Mouse (Mus musculus) heart, postnatal 0 days (tissue): ENCODE results near the gene Rps24. TPM values are rescaled to one million over a fixed set of nuclear protein-coding genes. Genes with fewer than 3 reads are reported as not detected.

Experiments
- ATAC-seq: fragments of 200-750 bp; cut with Nextera tagmentation; 2 replicates; pipeline ENCODE4 v1.8.0; 2017; ENCODE audit warnings: low read depth, moderate number of reproducible peaks, moderate library complexity; ENCODE audit not compliant: insufficient read depth
- DNase-seq: peaks from one replicate; pipeline ENCODE4 v3.0.0-alpha.2; 2016; ENCODE audit warnings: low spot score
- H3K27ac ChIP-seq: fragments of 300-500 bp; sonication (generic); 2 replicates; pipeline ENCODE4 v1.5.1; 2014; ENCODE audit warnings: low read depth, mild to moderate bottlenecking
- H3K27me3 ChIP-seq: fragments of 300-500 bp; sonication (generic); 2 replicates; pipeline ENCODE4 v1.6.1; 2014; ENCODE audit warnings: low read length, mixed read lengths; ENCODE audit not compliant: control insufficient read depth, insufficient read depth
- H3K36me3 ChIP-seq: fragments of 300-500 bp; sonication (generic); replicated peaks from 2 replicates; pipeline ENCODE4 v1.6.1; 2014; ENCODE audit warnings: low read length, mixed read lengths; ENCODE audit not compliant: control insufficient read depth, insufficient read depth
- H3K4me1 ChIP-seq: fragments of 300-500 bp; sonication (generic); 2 replicates; pipeline ENCODE4 v1.6.1; 2014; ENCODE audit warnings: antibody characterized with exemption; ENCODE audit not compliant: control insufficient read depth, insufficient read depth
- H3K4me2 ChIP-seq: fragments of 300-500 bp; sonication (generic); 2 replicates; pipeline ENCODE4 v1.6.1; 2014; ENCODE audit warnings: low read depth, mild to moderate bottlenecking, low read length, moderate library complexity
- H3K4me3 ChIP-seq: fragments of 300-500 bp; sonication (generic); 2 replicates; pipeline ENCODE4 v1.5.1; 2014; ENCODE audit warnings: low read depth, low read length
- H3K9ac ChIP-seq: fragments of 300-500 bp; sonication (generic); replicated peaks from 2 replicates; pipeline ENCODE4 v1.6.1; 2014; ENCODE audit warnings: low read depth, low read length, mixed read lengths
- H3K9me3 ChIP-seq: fragments of 300-500 bp; sonication (generic); replicated peaks from 2 replicates; pipeline ENCODE4 v1.6.1; 2016; ENCODE audit warnings: low read length; ENCODE audit not compliant: control insufficient read depth
- CTCF ChIP-seq: IDR thresholded peaks from 2 replicates; pipeline ENCODE4 v1.5.1; 2016; ENCODE audit warnings: antibody characterized with exemption, control low read depth, low read depth
- EP300 ChIP-seq: IDR thresholded peaks from 2 replicates; pipeline ENCODE4 v1.6.1; 2016; ENCODE audit warnings: antibody characterized with exemption, low read depth
- WGBS: fragments of 180-500 bp; shearing (Covaris S2); extraction: QIAGEN DNeasy Blood & Tissue Kit; methylation state at CpG from one replicate; pipeline ENCODE4 v1.1.7; 2014; 5-methylcytosine and 5-hydroxymethylcytosine counted together
- polyA plus RNA-seq: library from polyadenylated mRNA; unstranded; fragments of >200 nt; fragmentation: Nextera tagmentation; extraction: Ambion mirVana; gene quantifications from 2 replicates; pipeline ENCODE4 v1.2.1, GENCODE M21; 2015
- total RNA-seq: library from RNA; depleted of rRNA; stranded (reverse); fragments of >200 nt; gene quantifications from 2 replicates; pipeline ENCODE4 v1.2.3, GENCODE M21; 2014; ENCODE audit warnings: low replicate concordance

Gene Rps24
- total and polyA plus RNA-seq, 2 experiments from 2014 or later, result 690 to 1,343 TPM

- Histone ChIP-seq H3K36me3 (no peaks in the 10 kb centered on the region), H3K9ac (no peak overlapping the region), H3K9me3 (peaks cover 7% of the 10 kb centered on the region), H3K27ac (no peak overlapping the region), H3K4me2 (no peak overlapping the region), H3K27me3 (no peaks in the 10 kb centered on the region), H3K4me1 (peaks cover 4% of the 10 kb centered on the region), H3K4me3 (no peak overlapping the region)
- DNase-seq (no peak), ATAC-seq (no peak)
- 74% methylated on average over 6 of the region's 6 CpGs for WGBS
- TF ChIP-seq CTCF (no peak), EP300 (no peak)
These were observed 25.7 kb downstream of the Rps24 start for GRCm38 (mm10) chr14:24512527-24513161.

GRCm38 (mm10) chr14:24521597-24521996 is 34.7 kb downstream of the Rps24 start:
- Histone ChIP-seq H3K27ac (no peak overlapping the region), H3K4me1 (no peaks in the 10 kb centered on the region), H3K9ac (no peak overlapping the region), H3K4me2 (no peak overlapping the region), H3K9me3 (no peaks in the 10 kb centered on the region), H3K4me3 (no peak overlapping the region), H3K36me3 (no peaks in the 10 kb centered on the region), H3K27me3 (no peaks in the 10 kb centered on the region)
- ATAC-seq, result no peak
- TF ChIP-seq EP300 (no peak), CTCF (no peak)
- no peak for DNase-seq
- WGBS, result 30% methylated on average over 8 of the region's 8 CpGs

GRCm38 (mm10) chr14:24525137-24525536 is 38.2 kb downstream of the Rps24 start:
- no peak overlapping the region for H3K9ac ChIP-seq
- DNase-seq (no peak), ATAC-seq (no peak)
- no peak overlapping the region for H3K4me2 ChIP-seq
- H3K4me3 ChIP-seq, result no peak overlapping the region
- no peak overlapping the region for H3K27ac ChIP-seq
- no peaks in the 10 kb centered on the region for H3K27me3 ChIP-seq
- 68% methylated on average over 3 of the region's 3 CpGs for WGBS
- peaks cover 2% of the 10 kb centered on the region; the same call in 1 of the 2 replicates for H3K4me1 ChIP-seq
- no peak for TF ChIP-seq EP300
- TF ChIP-seq CTCF, result no peak
- no peaks in the 10 kb centered on the region for H3K9me3 ChIP-seq
- no peaks in the 10 kb centered on the region for H3K36me3 ChIP-seq

GRCm38 (mm10) chr14:24525677-24526415 is 38.9 kb downstream of the Rps24 start:
- ATAC-seq, result no peak
- Histone ChIP-seq H3K27me3 (no peaks in the 10 kb centered on the region), H3K4me3 (no peak overlapping the region), H3K9me3 (no peaks in the 10 kb centered on the region), H3K27ac (no peak overlapping the region), H3K4me1 (peaks cover 9% of the 10 kb centered on the region), H3K4me2 (no peak overlapping the region), H3K9ac (no peak overlapping the region), H3K36me3 (no peaks in the 10 kb centered on the region)
- TF ChIP-seq CTCF, result no peak
- no peak for TF ChIP-seq EP300
- no peak for DNase-seq
- 83% methylated on average over 10 of the region's 10 CpGs for WGBS

GRCm38 (mm10) chr14:24526440-24526839 is 39.5 kb downstream of the Rps24 start:
- TF ChIP-seq CTCF, result no peak
- TF ChIP-seq EP300, result no peak
- Histone ChIP-seq H3K27me3 (no peaks in the 10 kb centered on the region), H3K4me2 (no peak overlapping the region), H3K36me3 (no peaks in the 10 kb centered on the region), H3K27ac (no peak overlapping the region), H3K9me3 (no peaks in the 10 kb centered on the region), H3K4me3 (no peak overlapping the region), H3K4me1 (peaks cover 10% of the 10 kb centered on the region), H3K9ac (no peak overlapping the region)
- no peak for ATAC-seq
- DNase-seq, result no peak
- 72% methylated on average over 10 of the region's 10 CpGs for WGBS

- H3K4me2 ChIP-seq, result no peak overlapping the region
- no peaks in the 10 kb centered on the region for H3K36me3 ChIP-seq
- no peaks in the 10 kb centered on the region for H3K27me3 ChIP-seq
- H3K4me1 ChIP-seq, result peaks cover 10% of the 10 kb centered on the region
- WGBS, result 10% methylated on average over 6 of the region's 6 CpGs
- no peak overlapping the region for H3K27ac ChIP-seq
- no peak overlapping the region for H3K9ac ChIP-seq
- DNase-seq (no peak), ATAC-seq (no peak)
- no peak for TF ChIP-seq CTCF
- H3K4me3 ChIP-seq, result no peak overlapping the region
- H3K9me3 ChIP-seq, result no peaks in the 10 kb centered on the region
These were observed 43.3 kb downstream of the Rps24 start for GRCm38 (mm10) chr14:24530228-24530627.
